Mouse (Mus musculus) midbrain, embryonic 14.5 days (tissue): Measurements from ENCODE around the gene Ndfip2. TPM values are rescaled to one million over a fixed set of nuclear protein-coding genes. Genes with fewer than 3 reads are reported as not detected.

Experiments used
- polyA plus RNA-seq: library from polyadenylated mRNA; unstranded; fragments of >200 nt; fragmentation: Nextera tagmentation; extraction: Ambion mirVana; gene quantifications from 2 replicates; pipeline ENCODE4 v1.2.1, GENCODE M21; 2014

The Ndfip2 gene
- polyA plus RNA-seq, 1 experiment from 2014 or later, result 128 TPM

Other genes starting within 250 kb of the Ndfip2 start
- gene Rbm26, start 81.2 kb upstream of the Ndfip2 start, polyA plus RNA-seq, result 46.2 and 47.3 TPM in 2 replicates